Mouse (Mus musculus): ENCODE results near the gene Zc2hc1c.
"Not testable (repeated sequence)": the region's sequence is repeated elsewhere in the genome, so short reads cannot be mapped to it uniquely, and the experiment has no call there.

DNA sequence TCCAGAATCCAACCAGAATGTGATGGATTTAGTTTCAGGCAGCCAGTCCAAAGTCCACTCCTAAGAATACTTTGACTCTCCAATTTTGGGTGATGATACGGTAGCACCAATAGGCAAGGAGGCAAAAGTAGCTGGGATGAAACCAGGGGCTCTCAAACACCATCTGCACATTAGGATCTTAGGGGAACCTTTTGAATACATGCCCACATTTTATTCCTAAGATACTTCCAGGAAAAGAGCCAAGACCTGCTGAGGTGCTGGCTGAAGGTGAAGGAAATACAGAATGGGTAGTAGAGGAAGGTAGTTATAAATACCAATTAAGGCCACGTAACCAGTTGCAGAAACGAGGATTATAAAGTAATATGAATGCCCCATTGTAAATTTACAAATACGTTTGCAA is 6.6 kb upstream of the Zc2hc1c start:
- not testable (repeated sequence) for TF ChIP-seq CTCF, EP300 (IDR thresholded peaks at IDR 0.05; ENCODE audit: low read depth)
